Mouse (Mus musculus) lung, postnatal 25 days (tissue): ENCODE measurements around the gene Bves.
"Not testable (repeated sequence)": the region's sequence is repeated elsewhere in the genome, so short reads cannot be mapped to it uniquely, and the experiment has no call there.

ENCODE experiments used
- DNase-seq: peaks from one replicate; pipeline ENCODE4 v3.0.0; 2022; ENCODE audit warnings: low spot score

Gene Bves

GRCm38 (mm10) chr10:45335434-45336422, at the start of gene Bves:
Bves (plus strand) TSS chr10:45335772.
- no peak for DNase-seq

GRCm38 (mm10) chr10:45288351-45288750, 47.2 kb upstream of the Bves start:
- DNase-seq, result no peak

GRCm38 (mm10) chr10:45289218-45290105, 46.1 kb upstream of the Bves start:
- DNase-seq, result no peak

GRCm38 (mm10) chr10:45290618-45291017, 45.0 kb upstream of the Bves start:
- DNase-seq, result no peak

- DNase-seq, result not testable (repeated sequence)
Measured at GRCm38 (mm10) chr10:45292159-45292558, 43.4 kb upstream of the Bves start.

GRCm38 (mm10) chr10:45295093-45295492, 40.5 kb upstream of the Bves start:
- DNase-seq, result no peak

GRCm38 (mm10) chr10:45298503-45298902, 37.1 kb upstream of the Bves start:
- no peak for DNase-seq

GRCm38 (mm10) chr10:45299509-45299908, 36.1 kb upstream of the Bves start:
- no peak for DNase-seq

GRCm38 (mm10) chr10:45303315-45304036, 32.1 kb upstream of the Bves start:
- no peak for DNase-seq

- no peak for DNase-seq
Measured at GRCm38 (mm10) chr10:45305173-45305572, 30.4 kb upstream of the Bves start.

GRCm38 (mm10) chr10:45311129-45311528, 24.4 kb upstream of the Bves start:
- no peak for DNase-seq

- no peak for DNase-seq
Measured at GRCm38 (mm10) chr10:45311624-45312023, 23.9 kb upstream of the Bves start.

GRCm38 (mm10) chr10:45314865-45315264, 20.7 kb upstream of the Bves start:
- DNase-seq, result no peak

- no peak for DNase-seq
Measured at GRCm38 (mm10) chr10:45318922-45319321, 16.6 kb upstream of the Bves start.

GRCm38 (mm10) chr10:45320296-45320695, 15.3 kb upstream of the Bves start:
- no peak for DNase-seq

- no peak for DNase-seq
Measured at GRCm38 (mm10) chr10:45324159-45324558, 11.4 kb upstream of the Bves start.

GRCm38 (mm10) chr10:45328196-45329000, 7.2 kb upstream of the Bves start:
- DNase-seq, result no peak

- DNase-seq, result no peak
Measured at GRCm38 (mm10) chr10:45334925-45335324, 647 bp upstream of the Bves start.

GRCm38 (mm10) chr10:45339106-45339505, 3.5 kb downstream of the Bves start:
- no peak for DNase-seq

GRCm38 (mm10) chr10:45344381-45344780, 8.8 kb downstream of the Bves start:
- DNase-seq, result no peak

- DNase-seq, result no peak
Measured at GRCm38 (mm10) chr10:45345217-45345616, 9.6 kb downstream of the Bves start.
